Mouse (Mus musculus) CD4-positive, CD25-positive, alpha-beta regulatory T cell, adult 4 months (primary cell): Measurements from ENCODE around the gene Dnajc3. TPM values are rescaled to one million over a fixed set of nuclear protein-coding genes. Genes with fewer than 3 reads are reported as not detected.

Experiments used
- polyA plus RNA-seq, 2 experiments: library from polyadenylated mRNA; unstranded; fragments of 100-300 nt; shearing (Covaris generic); gene quantifications; one replicate each; pipeline ENCODE4 v1.2.1; 2017

The Dnajc3 gene
- polyA plus RNA-seq, 2 experiments from 2014 or later, result 32.6 to 35.3 TPM

Other genes with a start within 250 kb of the Dnajc3 start
- 1 to 10 TPM; 8.0 to 8.9 TPM for gene Abcc4, start 231.8 kb upstream of the Dnajc3 start, polyA plus RNA-seq
- gene Cldn10, start 150.1 kb upstream of the Dnajc3 start, polyA plus RNA-seq, result 1 to 10 TPM; 2.6 to 2.7 TPM
- 10 to 100 TPM; 10.9 to 12.8 TPM for gene Dzip1, start 12.5 kb upstream of the Dnajc3 start, polyA plus RNA-seq
- 1 to 10 TPM; 2.1 to 3.4 TPM for gene Uggt2, start 161.5 kb downstream of the Dnajc3 start, polyA plus RNA-seq
- gene Hs6st3, start 200.4 kb downstream of the Dnajc3 start, polyA plus RNA-seq, result not detected